Mouse (Mus musculus): Measurements from ENCODE around the gene Ttc7b.
A peak's percentile ranks its signal among the peaks of the same experiment; 100 is the strongest.

- peak; percentile 75 for TF ChIP-seq CTCF (IDR thresholded peaks at IDR 0.05; ENCODE audit: low read depth, low read length)
- TF ChIP-seq POLR2AphosphoS5 (IDR thresholded peaks at IDR 0.05; ENCODE audit: insufficient replicate concordance, low read depth, low read length) = no peak
Observed at GRCm38 (mm10) chr12:100479892-100480621, 40.6 kb downstream of the Ttc7b start.
